Mouse (Mus musculus): ENCODE results near the gene Ambra1.
A peak's percentile ranks its signal among the peaks of the same experiment; 100 is the strongest.

Gene Ambra1

GRCm38 (mm10) chr2:91871225-91871624 lies 141.3 kb downstream of the Ambra1 start:
- DNase-seq (ENCODE audit: low spot score in 2 of 2) = no peak

- no peak for DNase-seq (ENCODE audit: low spot score in 2 of 2)
Measured at GRCm38 (mm10) chr2:91872658-91873057, 142.7 kb downstream of the Ambra1 start.

GRCm38 (mm10) chr2:91876000-91876805 lies 146.3 kb downstream of the Ambra1 start:
- DNase-seq (ENCODE audit: low spot score in 2 of 2) = no peak

- DNase-seq (ENCODE audit: low spot score in 2 of 2) = no peak
Measured at GRCm38 (mm10) chr2:91876806-91877140, 146.8 kb downstream of the Ambra1 start.

GRCm38 (mm10) chr2:91878387-91879180 lies 148.7 kb downstream of the Ambra1 start:
- peak in 1 of 2 experiments; percentile 23 for DNase-seq (ENCODE audit: low spot score in 2 of 2)

GRCm38 (mm10) chr2:91883961-91884360 lies 154.0 kb downstream of the Ambra1 start:
- no peak for DNase-seq (ENCODE audit: low spot score in 2 of 2)

GRCm38 (mm10) chr2:91884616-91885015 lies 154.7 kb downstream of the Ambra1 start:
- no peak for DNase-seq (ENCODE audit: low spot score in 2 of 2)

GRCm38 (mm10) chr2:91894716-91895115 lies 164.8 kb downstream of the Ambra1 start:
- no peak for DNase-seq (ENCODE audit: low spot score in 2 of 2)

- no peak for DNase-seq (ENCODE audit: low spot score in 2 of 2)
Measured at GRCm38 (mm10) chr2:91895401-91895800, 165.5 kb downstream of the Ambra1 start.

- no peak for DNase-seq (ENCODE audit: low spot score in 2 of 2)
Measured at GRCm38 (mm10) chr2:91897968-91898367, 168.0 kb downstream of the Ambra1 start.

- DNase-seq (ENCODE audit: low spot score in 2 of 2) = no peak
Measured at GRCm38 (mm10) chr2:91899141-91899540, 169.2 kb downstream of the Ambra1 start.

- DNase-seq (ENCODE audit: low spot score in 2 of 2) = no peak
Measured at GRCm38 (mm10) chr2:91900431-91900830, 170.5 kb downstream of the Ambra1 start.

GRCm38 (mm10) chr2:91902336-91902735 lies 172.4 kb downstream of the Ambra1 start:
- no peak for DNase-seq (ENCODE audit: low spot score in 2 of 2)

GRCm38 (mm10) chr2:91903171-91903925 lies 173.4 kb downstream of the Ambra1 start:
- DNase-seq (ENCODE audit: low spot score in 2 of 2) = no peak

- DNase-seq (ENCODE audit: low spot score in 2 of 2) = no peak
Measured at GRCm38 (mm10) chr2:91904618-91905307, 174.8 kb downstream of the Ambra1 start.

- no peak for DNase-seq (ENCODE audit: low spot score in 2 of 2)
Measured at GRCm38 (mm10) chr2:91906141-91906540, 176.2 kb downstream of the Ambra1 start.

- DNase-seq (ENCODE audit: low spot score in 2 of 2) = no peak
Measured at GRCm38 (mm10) chr2:91912616-91913015, 182.7 kb downstream of the Ambra1 start.

- no peak for DNase-seq (ENCODE audit: low spot score in 2 of 2)
Measured at GRCm38 (mm10) chr2:91913328-91914110, 183.6 kb downstream of the Ambra1 start.

- no peak for DNase-seq (ENCODE audit: low spot score in 2 of 2)
Measured at GRCm38 (mm10) chr2:91916346-91916977, 186.5 kb downstream of the Ambra1 start.

GRCm38 (mm10) chr2:91917096-91917495 lies 187.2 kb downstream of the Ambra1 start:
- DNase-seq (ENCODE audit: low spot score in 2 of 2) = no peak
